Mouse (Mus musculus) CH12.LX (cell line): ENCODE measurements around the gene Itpk1.

Experiments
- EP300 ChIP-seq: IDR thresholded peaks from 2 replicates; pipeline ENCODE4 v1.6.1; 2011; ENCODE audit warnings: low read length, improper control_type of control experiment
- GABPA ChIP-seq: IDR thresholded peaks from 2 replicates; pipeline ENCODE4 v1.6.1; 2012; ENCODE audit warnings: low read depth, low read length, improper control_type of control experiment, inconsistent platforms; ENCODE audit not compliant: insufficient replicate concordance
- HCFC1 ChIP-seq: IDR thresholded peaks from 2 replicates; pipeline ENCODE4 v1.6.1; 2012; ENCODE audit warnings: low read depth, mild to moderate bottlenecking, inconsistent platforms, low read length, improper control_type of control experiment
- MYC ChIP-seq: IDR thresholded peaks from 2 replicates; pipeline ENCODE4 v1.6.1; 2011; ENCODE audit warnings: low read depth, mild to moderate bottlenecking, improper control_type of control experiment, low read length
- POLR2AphosphoS2 ChIP-seq: IDR thresholded peaks from 2 replicates; pipeline ENCODE4 v1.6.1; 2011; ENCODE audit warnings: low read depth, low read length, improper control_type of control experiment
- SIN3A ChIP-seq: IDR thresholded peaks from 2 replicates; pipeline ENCODE4 v1.6.1; 2012; ENCODE audit warnings: low read length, improper control_type of control experiment, inconsistent platforms
- TBP ChIP-seq: conservative IDR thresholded peaks from 2 replicates; pipeline ENCODE4 v1.6.1; 2011; ENCODE audit warnings: low read depth, low read length, improper control_type of control experiment
- TCF12 ChIP-seq: IDR thresholded peaks from 2 replicates; pipeline ENCODE4 v1.6.1; 2014; ENCODE audit warnings: low read depth, mild to moderate bottlenecking, inconsistent platforms, low read length, improper control_type of control experiment
- UBTF ChIP-seq: IDR thresholded peaks from 2 replicates; pipeline ENCODE4 v1.6.1; 2012; ENCODE audit warnings: low read depth, mild to moderate bottlenecking, inconsistent platforms, low read length, improper control_type of control experiment, moderate library complexity

DNA sequence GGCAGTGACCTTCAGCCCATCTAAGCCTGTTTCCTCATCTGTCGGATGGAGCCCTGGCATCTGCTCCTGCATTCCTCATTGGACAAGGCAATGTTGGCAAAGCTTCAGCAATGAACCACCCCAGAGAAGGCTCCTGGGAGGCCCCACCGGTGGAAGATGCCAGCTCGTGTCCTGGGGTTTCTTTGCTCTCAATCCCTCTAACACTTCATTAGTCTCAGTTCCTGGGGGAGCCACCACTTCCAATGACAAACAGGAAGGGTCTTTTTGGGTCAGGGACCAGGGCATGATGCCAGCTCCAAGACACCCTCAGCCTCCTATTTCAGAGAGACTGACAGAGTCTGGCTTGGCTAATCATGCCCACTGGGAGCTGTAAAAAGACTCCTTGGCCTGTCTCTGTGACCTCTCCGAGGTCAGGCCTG, 71.6 kb downstream of the Itpk1 start:
- TF ChIP-seq EP300 (no peak), POLR2AphosphoS2 (no peak), UBTF (no peak), TCF12 (no peak), MYC (no peak), TBP (no peak), SIN3A (no peak), HCFC1 (no peak), GABPA (no peak)
